Mouse (Mus musculus) lung, postnatal 0 days (tissue): ENCODE data around the gene Pkp2.

Source experiments
- CTCF ChIP-seq: IDR thresholded peaks from 2 replicates; pipeline ENCODE4 v1.5.1; 2016; ENCODE audit warnings: antibody characterized with exemption, mild to moderate bottlenecking
- EP300 ChIP-seq: IDR thresholded peaks from 2 replicates; pipeline ENCODE4 v1.6.1; 2016; ENCODE audit warnings: antibody characterized with exemption, mild to moderate bottlenecking, control low read depth

DNA sequence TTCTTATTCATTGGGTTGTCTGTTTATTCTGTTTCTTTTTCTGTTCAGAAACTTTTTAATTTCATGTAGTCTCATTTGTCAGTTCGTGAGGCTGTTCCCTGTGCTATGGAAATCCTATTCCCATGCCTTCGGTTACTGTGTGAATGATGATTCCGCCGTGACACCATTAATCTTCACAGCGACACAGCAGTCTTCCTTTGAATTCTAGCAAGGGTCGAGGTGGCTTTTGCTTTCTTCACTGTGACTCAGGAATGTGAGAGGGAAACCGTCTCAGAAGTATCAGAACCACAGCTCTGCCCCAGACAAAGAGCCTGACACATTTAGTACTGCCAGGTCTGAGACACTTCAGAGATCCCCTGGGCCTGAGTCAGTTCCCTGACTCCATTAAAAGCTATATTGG, 42.8 kb downstream of the Pkp2 start:
- TF ChIP-seq CTCF (no peak), EP300 (no peak)
